Mouse (Mus musculus): ENCODE measurements at regions not wholly inside any gene's neighbourhood (a gene's known extent, or its start where the extent isn't known, plus 50 kb on each side); places are given as distances from the start of the nearest gene placed in this dataset.

DNA sequence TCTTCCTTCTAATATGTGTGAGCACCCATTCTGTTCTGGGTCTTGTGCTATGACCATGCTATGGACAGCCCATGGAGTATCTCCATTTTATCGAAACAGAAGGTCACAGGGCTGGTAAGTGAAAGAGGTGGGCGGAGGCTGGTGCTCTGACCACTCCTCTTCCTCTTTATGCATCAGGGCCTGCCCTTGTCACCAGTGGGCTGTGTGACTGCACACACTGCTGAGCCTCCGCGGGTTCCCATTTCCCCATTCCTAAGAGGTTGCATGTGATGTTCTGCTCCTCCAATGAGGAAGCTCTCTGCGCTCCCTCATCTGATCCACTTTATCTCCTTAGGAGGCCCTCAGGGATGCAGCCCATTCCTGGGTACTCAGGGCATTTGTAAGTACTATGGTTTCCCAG is 65.0 kb upstream of the Slc44a3 start:
- no peak for ATAC-seq
- 89% methylated on average over 5 of the region's 5 CpGs for WGBS
- no peak overlapping the region for H3K4me2 ChIP-seq (ENCODE audit: low read depth)

DNA sequence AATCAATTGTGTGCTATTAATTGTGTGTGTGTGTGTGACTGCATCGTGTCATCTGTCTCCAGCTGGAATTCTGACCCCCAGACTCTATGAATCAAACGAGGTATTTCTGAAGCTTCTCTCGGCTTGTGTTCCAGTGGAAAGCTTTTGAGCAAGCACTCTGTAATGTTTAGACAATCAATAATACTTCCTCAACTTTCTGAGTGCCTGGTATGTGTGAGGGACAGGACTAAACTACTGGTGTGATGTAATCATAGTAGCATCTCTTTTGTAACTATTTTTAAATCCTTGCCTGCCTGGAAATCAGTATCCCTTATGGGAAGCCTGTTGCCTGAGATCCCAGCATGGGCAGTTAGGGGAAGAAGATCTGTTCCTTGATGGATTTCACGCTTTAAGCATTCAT is 62.4 kb upstream of the Slc44a3 start:
- Histone ChIP-seq H3K4me2 (ENCODE audit: low read depth) (no peak overlapping the region), H3K27me3 (ENCODE audit: insufficient read depth, low read length) (no peaks in the 10 kb centered on the region), H3K27ac (ENCODE audit: low read depth, low read length) (no peak overlapping the region), H3K4me3 (ENCODE audit: low read depth, low read length) (no peak overlapping the region), H3K4me1 (ENCODE audit: insufficient read depth) (no peaks in the 10 kb centered on the region), H3K9me3 (ENCODE audit: low read length) (no peaks in the 10 kb centered on the region), H3K36me3 (ENCODE audit: insufficient read depth) (no peaks in the 10 kb centered on the region), H3K9ac (no peak overlapping the region)
- WGBS = 64% methylated on average over 4 of the region's 4 CpGs
- ATAC-seq (no peak), DNase-seq (no peak)
- no peak for TF ChIP-seq CTCF (IDR thresholded peaks at IDR 0.05; ENCODE audit: low read depth)

More for the DNA sequence above, 65.0 kb upstream of the Slc44a3 start:
- H3K4me3 ChIP-seq (ENCODE audit: low read depth, low read length) = no peak overlapping the region
- no peak overlapping the region for H3K27ac ChIP-seq (ENCODE audit: low read depth, low read length)
- no peaks in the 10 kb centered on the region for H3K4me1 ChIP-seq (ENCODE audit: insufficient read depth)
- TF ChIP-seq CTCF (IDR thresholded peaks at IDR 0.05; ENCODE audit: low read depth) = no peak
- no peaks in the 10 kb centered on the region for H3K9me3 ChIP-seq (ENCODE audit: low read length)
- no peak overlapping the region for H3K9ac ChIP-seq
- no peaks in the 10 kb centered on the region for H3K27me3 ChIP-seq (ENCODE audit: insufficient read depth, low read length)
- DNase-seq = no peak
- H3K36me3 ChIP-seq (ENCODE audit: insufficient read depth) = no peaks in the 10 kb centered on the region

DNA sequence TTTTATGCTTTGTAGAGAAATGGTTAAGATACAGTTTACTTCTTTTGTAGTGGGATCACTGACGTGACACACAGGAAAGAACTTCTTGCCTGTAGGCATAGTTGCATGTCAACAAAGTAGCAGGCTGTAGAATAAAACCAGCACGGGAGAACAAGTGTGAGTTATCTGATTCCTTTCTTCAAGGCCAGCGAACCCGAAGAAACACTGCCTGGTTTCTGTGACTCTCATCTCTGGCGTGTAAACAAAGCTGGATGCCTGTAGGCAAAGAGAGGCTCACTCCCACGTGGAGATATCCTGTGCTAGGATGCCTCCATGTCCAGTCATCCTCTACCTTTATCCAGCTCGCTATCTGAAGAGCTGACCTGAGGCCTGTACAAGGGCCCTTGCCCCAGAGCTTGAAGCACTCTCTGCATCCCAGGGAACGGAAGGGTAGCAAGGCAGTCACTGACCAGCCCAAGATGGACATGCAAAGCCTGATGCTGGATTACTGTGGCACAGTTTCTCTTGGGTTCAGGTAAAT is 61.5 kb upstream of the Slc44a3 start:
- Histone ChIP-seq H3K4me2 (ENCODE audit: low read depth) (no peak overlapping the region), H3K9me3 (ENCODE audit: low read length) (no peaks in the 10 kb centered on the region), H3K9ac (no peak overlapping the region), H3K4me1 (ENCODE audit: insufficient read depth) (no peaks in the 10 kb centered on the region), H3K27me3 (ENCODE audit: insufficient read depth, low read length) (no peaks in the 10 kb centered on the region), H3K27ac (ENCODE audit: low read depth, low read length) (no peak overlapping the region), H3K36me3 (ENCODE audit: insufficient read depth) (no peaks in the 10 kb centered on the region), H3K4me3 (ENCODE audit: low read depth, low read length) (no peak overlapping the region)
- DNase-seq (no peak), ATAC-seq (no peak)
- WGBS = 56% methylated on average over 8 of the region's 8 CpGs
- TF ChIP-seq CTCF (IDR thresholded peaks at IDR 0.05; ENCODE audit: low read depth) = no peak

- no peaks in the 10 kb centered on the region for H3K36me3 ChIP-seq (ENCODE audit: insufficient read depth)
- 81% methylated on average over 4 of the region's 4 CpGs for WGBS
- no peak overlapping the region for H3K4me3 ChIP-seq (ENCODE audit: low read depth, low read length)
- DNase-seq = no peak
- no peaks in the 10 kb centered on the region for H3K27me3 ChIP-seq (ENCODE audit: insufficient read depth, low read length)
- no peaks in the 10 kb centered on the region for H3K9me3 ChIP-seq (ENCODE audit: low read length)
- no peak overlapping the region for H3K4me2 ChIP-seq (ENCODE audit: low read depth)
- no peak for ATAC-seq
- H3K27ac ChIP-seq (ENCODE audit: low read depth, low read length) = no peak overlapping the region
- H3K4me1 ChIP-seq (ENCODE audit: insufficient read depth) = no peaks in the 10 kb centered on the region
- H3K9ac ChIP-seq = no peak overlapping the region
- TF ChIP-seq CTCF (IDR thresholded peaks at IDR 0.05; ENCODE audit: low read depth) = no peak
Observed at GRCm38 (mm10) chr3:121593143-121593542, 60.9 kb upstream of the Slc44a3 start.

GRCm38 (mm10) chr3:121589494-121589885 is 57.3 kb upstream of the Slc44a3 start:
- no peak overlapping the region for H3K9ac ChIP-seq
- no peak overlapping the region for H3K27ac ChIP-seq (ENCODE audit: low read depth, low read length)
- no peaks in the 10 kb centered on the region for H3K27me3 ChIP-seq (ENCODE audit: insufficient read depth, low read length)
- TF ChIP-seq CTCF (IDR thresholded peaks at IDR 0.05; ENCODE audit: low read depth) = no peak
- whole genome bisulfite sequencing = 96% methylated on average over 9 of the region's 9 CpGs
- no peak for ATAC-seq
- no peaks in the 10 kb centered on the region for H3K9me3 ChIP-seq (ENCODE audit: low read length)
- no peak overlapping the region for H3K4me3 ChIP-seq (ENCODE audit: low read depth, low read length)
- no peak overlapping the region for H3K4me2 ChIP-seq (ENCODE audit: low read depth)
- no peaks in the 10 kb centered on the region for H3K36me3 ChIP-seq (ENCODE audit: insufficient read depth)
- DNase-seq = no peak
- H3K4me1 ChIP-seq (ENCODE audit: insufficient read depth) = no peaks in the 10 kb centered on the region

- H3K9ac ChIP-seq = no peak overlapping the region
- H3K36me3 ChIP-seq (ENCODE audit: insufficient read depth) = no peaks in the 10 kb centered on the region
- H3K4me2 ChIP-seq (ENCODE audit: low read depth) = no peak overlapping the region
- no peak overlapping the region for H3K4me3 ChIP-seq (ENCODE audit: low read depth, low read length)
- DNase-seq (no peak), ATAC-seq (no peak)
- H3K27ac ChIP-seq (ENCODE audit: low read depth, low read length) = no peak overlapping the region
- 85% methylated on average over 14 of the region's 14 CpGs for WGBS
- no peak for TF ChIP-seq CTCF (IDR thresholded peaks at IDR 0.05; ENCODE audit: low read depth)
- no peaks in the 10 kb centered on the region for H3K4me1 ChIP-seq (ENCODE audit: insufficient read depth)
- H3K9me3 ChIP-seq (ENCODE audit: low read length) = no peaks in the 10 kb centered on the region
- no peaks in the 10 kb centered on the region for H3K27me3 ChIP-seq (ENCODE audit: insufficient read depth, low read length)
Observed at GRCm38 (mm10) chr3:121588737-121589493, 56.7 kb upstream of the Slc44a3 start.

DNA sequence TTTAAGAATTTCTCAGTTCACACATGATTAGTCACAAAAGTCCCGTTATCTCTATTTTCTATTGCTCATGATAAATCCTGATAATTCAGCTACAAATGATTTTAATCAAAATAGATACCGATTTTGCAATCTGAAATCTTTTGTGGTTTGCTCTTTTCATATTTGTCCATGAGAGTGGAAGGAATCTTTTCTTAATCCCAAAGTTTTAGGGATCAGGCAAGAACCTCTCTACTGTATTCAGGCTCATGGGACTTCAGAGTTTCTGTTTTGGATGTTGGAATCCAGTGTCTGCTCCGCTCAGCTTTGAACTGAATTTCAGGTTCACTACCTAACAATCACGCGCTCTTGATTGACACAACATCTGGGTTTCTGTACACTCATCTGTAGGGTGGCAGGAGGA is 53.1 kb upstream of the Slc44a3 start:
- H3K4me2 ChIP-seq (ENCODE audit: low read depth) = no peak overlapping the region
- no peak for ATAC-seq
- 93% methylated on average over 5 of the region's 5 CpGs for WGBS

More for the DNA sequence above, 53.1 kb upstream of the Slc44a3 start:
- Histone ChIP-seq H3K4me3 (ENCODE audit: low read depth, low read length) (no peak overlapping the region), H3K4me1 (ENCODE audit: insufficient read depth) (no peaks in the 10 kb centered on the region), H3K27me3 (ENCODE audit: insufficient read depth, low read length) (no peaks in the 10 kb centered on the region), H3K9me3 (ENCODE audit: low read length) (no peaks in the 10 kb centered on the region), H3K27ac (ENCODE audit: low read depth, low read length) (no peak overlapping the region), H3K36me3 (ENCODE audit: insufficient read depth) (no peaks in the 10 kb centered on the region), H3K9ac (no peak overlapping the region)
- no peak for DNase-seq
- TF ChIP-seq CTCF (IDR thresholded peaks at IDR 0.05; ENCODE audit: low read depth) = no peak
